Mouse (Mus musculus): ENCODE measurements around the gene Csk. TPM values are rescaled to one million over a fixed set of nuclear protein-coding genes. Genes with fewer than 3 reads are reported as not detected.

Csk gene
- 31.6 and 41.5 TPM in 2 replicates for polyA plus RNA-seq (2012; rRNA removed)

DNA sequence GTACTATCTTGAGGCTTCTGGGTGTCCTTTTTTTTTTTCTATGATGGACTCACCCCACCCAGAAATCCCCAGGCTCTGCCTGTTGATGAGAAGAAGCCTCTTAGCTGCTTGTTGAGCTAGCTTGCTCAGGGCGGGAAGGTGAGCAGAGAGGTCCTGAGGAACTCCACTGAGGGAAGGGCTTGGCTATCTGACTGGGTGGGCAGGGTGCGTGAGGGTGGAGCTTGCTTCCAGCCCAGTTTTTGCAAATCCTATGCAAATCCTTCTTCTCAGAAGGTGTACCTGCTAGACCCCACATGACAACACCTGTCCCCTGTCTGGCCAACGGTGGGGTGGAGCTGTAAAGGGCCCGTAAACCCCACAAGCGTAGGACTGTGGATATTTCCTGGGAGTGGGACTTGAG is at the start of gene Csk:
Gene Csk, minus strand, starts transcription at position 349 of the 400 bp plus-strand sequence.

DNA sequence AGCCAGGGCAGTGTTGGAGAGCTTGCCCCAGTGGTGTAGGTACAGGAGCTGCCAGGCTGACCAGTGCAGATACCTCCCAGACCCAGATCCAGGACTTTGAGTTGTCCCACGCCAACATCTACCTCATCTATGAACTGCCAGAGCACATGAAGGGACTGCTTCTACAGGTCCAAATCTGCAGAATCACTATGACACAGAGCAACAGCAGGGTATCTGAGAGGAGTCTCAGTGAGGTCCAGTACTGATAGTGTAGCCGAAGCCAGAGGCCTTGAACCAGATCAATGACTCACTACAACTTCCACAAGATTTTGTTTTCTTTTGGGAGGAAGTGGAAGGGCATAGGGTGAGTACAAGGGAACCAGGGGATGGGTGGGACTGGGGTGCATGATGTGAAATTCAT is 34.3 kb upstream of the Csk start, which contains the start of gene Cyp1a1:
Gene Cyp1a1, plus strand, starts transcription at position 178 of the 400 bp plus-strand sequence.

DNA sequence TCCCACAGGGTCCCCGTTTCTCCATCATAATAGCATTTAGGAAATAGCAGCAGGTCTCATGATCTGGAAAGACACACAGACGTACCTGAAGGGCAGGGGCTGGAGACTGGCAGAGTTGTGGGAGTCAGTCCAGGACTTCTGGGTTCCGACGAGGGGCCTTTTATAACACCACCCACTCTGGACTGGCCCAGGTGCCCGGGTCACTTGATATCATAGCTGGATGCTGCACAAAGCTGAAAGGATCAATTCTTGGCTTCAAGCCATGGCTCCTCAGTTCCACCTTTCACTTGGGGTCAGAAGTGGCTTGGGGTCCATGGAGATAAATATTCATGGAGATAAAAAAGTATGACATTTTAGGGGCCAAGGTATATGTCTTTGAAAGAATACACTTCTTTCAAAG is 30.1 kb upstream of the Csk start, which contains the start of gene Cyp1a2:
Gene Cyp1a2, minus strand, starts transcription at position 184 of the 400 bp plus-strand sequence.

DNA sequence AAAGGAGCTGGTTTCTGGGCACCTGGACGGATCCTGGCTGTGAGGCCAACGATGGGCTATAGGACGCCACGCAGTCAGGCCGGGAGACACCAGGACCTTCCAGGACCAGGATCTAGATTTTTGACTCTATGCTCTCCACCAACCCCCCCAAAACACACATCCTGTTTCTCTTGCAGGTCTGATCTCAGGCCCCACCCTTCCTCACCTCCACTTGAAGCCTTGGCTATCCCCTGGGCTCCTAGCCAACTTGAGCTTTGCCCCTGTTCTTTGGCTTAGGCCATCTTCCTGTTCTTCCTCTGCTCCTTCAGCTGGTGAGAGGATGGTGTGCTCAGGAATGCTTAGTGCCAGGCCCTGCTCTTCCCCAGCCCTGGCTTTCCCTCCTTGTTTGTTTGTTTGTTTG is 32.8 kb downstream of the Csk start, which contains the start of gene Lman1l:
Gene Lman1l, minus strand, starts transcription at position 101 of the 400 bp plus-strand sequence.

DNA sequence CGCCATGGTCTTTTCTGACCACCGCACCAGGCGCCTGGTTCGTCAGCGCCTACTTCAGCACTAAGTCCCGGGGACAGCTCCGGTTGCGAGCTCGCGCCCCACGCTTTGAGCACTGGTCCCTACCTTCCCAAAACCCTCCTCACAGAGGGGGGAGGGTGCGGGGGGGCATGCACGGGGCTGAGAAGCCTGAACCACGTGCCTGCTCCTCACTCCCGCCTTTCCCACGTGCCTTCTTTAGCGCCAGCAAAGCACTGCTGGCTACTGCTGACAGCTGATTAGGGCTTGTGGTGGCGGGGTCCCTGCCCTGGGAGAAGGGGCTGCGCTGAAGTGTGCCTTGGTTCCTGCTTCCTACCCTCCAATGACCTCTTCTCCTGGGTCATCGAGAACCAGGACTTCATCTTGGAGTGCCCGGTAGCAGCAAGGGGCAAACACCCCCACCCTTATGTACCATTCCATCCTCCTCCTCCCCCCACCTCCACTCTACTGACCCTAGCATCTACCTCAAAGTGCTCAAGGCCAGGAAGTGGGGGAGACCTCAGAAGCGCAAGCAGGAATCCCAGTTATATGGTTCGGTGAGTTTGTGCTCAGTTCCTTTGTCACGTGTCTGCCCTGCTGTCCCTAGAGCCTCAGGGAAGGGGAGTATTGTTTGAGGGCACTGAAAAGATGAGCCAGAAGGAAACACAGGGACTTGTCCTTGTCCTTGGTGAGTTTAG is 47.1 kb downstream of the Csk start, which contains the start of gene Cplx3:
Gene Cplx3, minus strand, starts transcription at position 143 of the 713 bp plus-strand sequence.

DNA sequence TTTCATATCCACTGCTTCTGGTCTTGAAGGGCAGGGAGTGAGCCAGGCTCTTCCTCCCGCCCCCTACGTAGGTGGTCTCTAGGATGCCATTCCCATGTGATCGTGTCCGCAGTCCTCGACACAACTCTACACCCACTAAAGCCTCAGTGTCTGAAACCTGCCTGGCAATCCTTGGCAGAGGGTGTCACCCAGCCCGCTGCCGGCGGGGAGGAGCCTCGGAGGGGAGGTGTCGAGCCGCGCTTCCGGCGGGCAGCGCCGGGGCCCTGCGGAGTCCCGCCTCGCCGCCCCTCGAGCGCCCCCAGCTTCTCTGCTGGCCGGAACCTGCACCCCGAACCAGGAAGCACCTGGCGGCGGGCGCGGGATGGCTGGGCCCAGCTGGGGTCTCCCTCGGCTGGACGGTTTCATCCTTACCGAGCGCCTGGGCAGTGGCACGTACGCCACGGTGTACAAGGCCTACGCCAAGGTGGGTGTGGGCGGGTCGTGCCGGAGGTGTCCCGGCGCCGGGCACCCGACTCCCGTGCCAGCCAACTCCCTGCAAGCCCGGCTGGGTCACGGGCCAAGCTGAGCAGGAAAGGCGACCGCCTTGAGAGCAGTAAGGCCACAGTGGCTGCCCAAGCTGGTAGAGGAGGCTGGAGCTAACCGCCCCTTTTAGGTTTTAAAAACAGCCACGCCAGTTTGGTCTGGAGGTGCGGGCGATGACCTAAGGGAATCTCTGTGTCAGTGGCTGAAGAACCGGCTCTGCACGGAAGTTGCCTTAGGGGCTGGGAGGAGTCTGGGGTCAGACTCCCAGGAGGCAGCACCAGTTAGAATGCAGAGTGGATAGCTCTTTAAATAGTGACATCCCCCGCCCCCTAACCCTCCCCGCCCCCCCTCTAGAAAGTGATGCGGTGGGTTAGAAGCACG is 64.0 kb downstream of the Csk start, which contains the start of gene Ulk3:
Gene Ulk3, plus strand, starts transcription at position 229 of the 903 bp plus-strand sequence.

Other genes with a start within 250 kb of the Csk start
- gene Ppcdc, start 213.5 kb downstream of the Csk start, polyA plus RNA-seq (2012; rRNA removed): 11.3 and 13.6 TPM in 2 replicates
- 88.3 and 88.9 TPM in 2 replicates for gene Scamp5, start 185.6 kb downstream of the Csk start, polyA plus RNA-seq (2012; rRNA removed)
- gene Rpp25, start 149.6 kb downstream of the Csk start, polyA plus RNA-seq (2012; rRNA removed): 22.3 and 50.0 TPM in 2 replicates
- gene Cox5a, start 132.4 kb downstream of the Csk start, polyA plus RNA-seq (2012; rRNA removed): 691 and 1,877 TPM in 2 replicates
- 9.5 and 15.0 TPM in 2 replicates for gene Fam219b, start 116.1 kb downstream of the Csk start, polyA plus RNA-seq (2012; rRNA removed)
- 25.2 and 25.4 TPM in 2 replicates for gene Mpi, start 100.9 kb downstream of the Csk start, polyA plus RNA-seq (2012; rRNA removed)
- gene Scamp2, start 92.7 kb downstream of the Csk start, polyA plus RNA-seq (2012; rRNA removed): 81.0 and 84.8 TPM in 2 replicates
- gene Ulk3, start 64.2 kb downstream of the Csk start, polyA plus RNA-seq (2012; rRNA removed): 9.4 and 12.5 TPM in 2 replicates
- not detected in 2 replicates for gene Cplx3, start 47.4 kb downstream of the Csk start, polyA plus RNA-seq (2012; rRNA removed)
- 0.11 TPM in 1 of 2 replicates, not detected in the other for gene Lman1l, start 32.9 kb downstream of the Csk start, polyA plus RNA-seq (2012; rRNA removed)
- 0.21 TPM in 1 of 2 replicates, not detected in the other for gene Cyp1a2, start 30.1 kb upstream of the Csk start, polyA plus RNA-seq (2012; rRNA removed)
- gene Cyp1a1, start 34.3 kb upstream of the Csk start, polyA plus RNA-seq (2012; rRNA removed): 0.16 and 0.34 TPM in 2 replicates
- gene Edc3, start 54.9 kb upstream of the Csk start, polyA plus RNA-seq (2012; rRNA removed): 2.8 and 3.7 TPM in 2 replicates
- 30.1 and 43.6 TPM in 2 replicates for gene Clk3, start 112.2 kb upstream of the Csk start, polyA plus RNA-seq (2012; rRNA removed)
- gene Arid3b, start 183.2 kb upstream of the Csk start, polyA plus RNA-seq (2012; rRNA removed): 3.5 TPM in 2 replicates